Mouse (Mus musculus) kidney, embryonic 14.5 days (tissue): ENCODE measurements at regions not wholly inside any gene's neighbourhood (a gene's known extent, or its start where the extent isn't known, plus 50 kb on each side); places are given as distances from the start of the nearest gene placed in this dataset.
A peak's percentile ranks its signal among the peaks of the same experiment; 100 is the strongest.

Experiments
- ATAC-seq: fragments of 200-750 bp; cut with Nextera tagmentation; 2 replicates; pipeline ENCODE4 v1.8.0; 2017; ENCODE audit warnings: moderate number of reproducible peaks, mild to moderate bottlenecking, moderate TSS enrichment, moderate library complexity; ENCODE audit not compliant: low FRiP score, low TSS enrichment
- H3K27ac ChIP-seq: fragments of 300-500 bp; sonication (generic); 2 replicates; pipeline ENCODE4 v1.5.1; 2014; ENCODE audit warnings: low read depth, mild to moderate bottlenecking, low read length, moderate library complexity, mixed read lengths
- H3K27me3 ChIP-seq: fragments of 300-500 bp; sonication (generic); 2 replicates; pipeline ENCODE4 v1.6.1; 2014; ENCODE audit warnings: mild to moderate bottlenecking, low read length; ENCODE audit not compliant: control insufficient read depth, insufficient read depth
- H3K36me3 ChIP-seq: fragments of 300-500 bp; sonication (generic); 2 replicates; pipeline ENCODE4 v1.6.1; 2014; ENCODE audit warnings: low read length, mixed read lengths; ENCODE audit not compliant: control insufficient read depth, insufficient read depth
- H3K4me1 ChIP-seq: fragments of 300-500 bp; sonication (generic); 2 replicates; pipeline ENCODE4 v1.6.1; 2014; ENCODE audit warnings: low read length, mixed read lengths; ENCODE audit not compliant: control insufficient read depth, insufficient read depth
- H3K4me2 ChIP-seq: fragments of 300-500 bp; sonication (generic); replicated peaks from 2 replicates; pipeline ENCODE4 v1.6.1; 2014; ENCODE audit warnings: low read depth, mild to moderate bottlenecking, low read length
- H3K4me3 ChIP-seq: fragments of 300-500 bp; sonication (generic); 2 replicates; pipeline ENCODE4 v1.5.1; 2014; ENCODE audit warnings: mild to moderate bottlenecking, low read length
- H3K9ac ChIP-seq: fragments of 300-500 bp; sonication (generic); 2 replicates; pipeline ENCODE4 v1.6.1; 2014; ENCODE audit warnings: low read depth, mild to moderate bottlenecking, low read length, moderate library complexity
- H3K9me3 ChIP-seq: fragments of 300-500 bp; sonication (generic); 2 replicates; pipeline ENCODE4 v1.6.1; 2016; ENCODE audit warnings: low read length; ENCODE audit not compliant: control insufficient read depth
- WGBS: fragments of 180-500 bp; shearing (Covaris S2); extraction: QIAGEN DNeasy Blood & Tissue Kit; methylation state at CpG from one replicate; pipeline ENCODE4 v1.1.7; 2014; 5-methylcytosine and 5-hydroxymethylcytosine counted together

DNA sequence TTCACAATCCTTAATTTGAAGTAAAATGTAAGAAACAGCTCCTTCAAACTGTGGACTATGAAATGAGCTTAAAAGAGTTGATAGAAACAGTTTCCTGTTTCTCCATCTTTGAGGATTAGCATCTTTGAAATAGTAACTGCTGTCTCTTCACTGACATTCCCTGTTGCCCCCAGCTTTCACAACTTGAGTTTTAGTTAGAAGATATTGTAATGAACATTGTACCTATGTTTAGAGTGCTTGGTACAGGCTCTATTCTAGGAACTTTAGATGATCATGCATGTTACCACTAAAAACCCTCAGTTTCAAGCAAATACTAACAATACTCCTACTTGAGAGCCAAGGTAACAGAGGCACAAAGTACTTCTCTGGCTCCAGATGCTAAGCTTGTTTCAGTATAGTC is 340.1 kb upstream of the Sel1l start:
- Histone ChIP-seq H3K27ac (no peak overlapping the region), H3K36me3 (no peaks in the 10 kb centered on the region), H3K4me1 (no peaks in the 10 kb centered on the region), H3K9ac (no peak overlapping the region), H3K4me3 (no peak overlapping the region), H3K9me3 (no peaks in the 10 kb centered on the region), H3K27me3 (no peaks in the 10 kb centered on the region), H3K4me2 (no peak overlapping the region)
- no peak for ATAC-seq

DNA sequence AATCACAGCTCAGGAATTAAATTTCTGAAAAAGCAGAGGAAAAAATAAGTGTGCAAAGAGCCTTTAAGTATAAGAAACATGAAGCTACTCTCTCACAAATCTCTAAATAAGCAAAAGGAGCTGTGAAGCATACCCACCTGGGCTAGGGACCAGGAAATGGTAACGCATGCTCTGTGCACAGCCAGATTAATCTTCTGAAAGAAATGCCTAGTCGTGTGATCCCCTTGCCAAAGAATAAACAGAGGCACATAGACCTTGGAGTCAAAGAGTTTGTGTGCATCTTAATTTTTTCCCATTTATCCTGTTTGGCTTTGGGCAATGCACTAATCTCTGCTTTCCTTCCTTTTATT is 338.2 kb upstream of the Sel1l start:
- peak; percentile 73; the same call in 1 of the 2 replicates for ATAC-seq
- Histone ChIP-seq H3K4me2 (no peak overlapping the region), H3K27me3 (no peaks in the 10 kb centered on the region), H3K27ac (no peak overlapping the region), H3K36me3 (no peaks in the 10 kb centered on the region), H3K4me3 (no peak overlapping the region), H3K9ac (no peak overlapping the region), H3K9me3 (no peaks in the 10 kb centered on the region), H3K4me1 (no peaks in the 10 kb centered on the region)
- WGBS, result 44% methylated on average over 2 of the region's 2 CpGs

DNA sequence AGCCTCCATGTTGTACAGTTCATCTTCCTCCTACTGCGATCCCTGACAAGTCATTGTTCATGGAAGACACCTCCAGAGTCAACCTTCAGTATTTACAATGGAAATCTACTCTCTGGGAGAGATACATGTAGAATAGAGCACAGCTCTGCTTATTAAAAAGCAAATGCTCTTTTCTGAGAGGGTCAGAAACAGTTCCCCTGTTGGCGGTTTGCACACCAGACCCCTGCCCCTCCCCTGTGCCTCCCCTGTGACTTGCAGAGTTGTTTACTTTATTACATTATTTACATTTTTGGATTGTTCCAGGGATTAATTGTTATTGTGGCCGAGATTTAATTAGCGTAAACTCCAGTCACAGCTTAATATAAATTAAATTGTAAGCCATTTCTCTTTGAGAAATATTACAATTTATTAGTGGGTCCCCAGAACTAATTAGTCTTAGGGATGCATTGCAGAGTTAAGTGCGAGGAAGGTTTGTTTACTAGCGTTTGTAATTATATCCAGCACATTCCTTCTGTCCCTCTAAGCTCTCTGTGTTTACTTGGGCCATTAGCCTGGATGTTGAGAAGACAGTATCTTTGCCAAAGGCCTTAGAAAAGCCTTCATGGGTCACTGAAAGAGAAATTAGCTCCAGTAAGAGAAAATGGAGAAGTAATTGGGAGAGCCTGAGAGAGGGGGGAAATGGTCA is 337.6 kb upstream of the Sel1l start:
- Histone ChIP-seq H3K9me3 (no peaks in the 10 kb centered on the region), H3K27me3 (no peaks in the 10 kb centered on the region), H3K4me1 (no peaks in the 10 kb centered on the region), H3K4me3 (no peak overlapping the region), H3K36me3 (no peaks in the 10 kb centered on the region), H3K4me2 (no peak overlapping the region), H3K27ac (no peak overlapping the region), H3K9ac (no peak overlapping the region)
- ATAC-seq, result peak; percentile 88
- 52% methylated on average over 6 of the region's 6 CpGs for WGBS

DNA sequence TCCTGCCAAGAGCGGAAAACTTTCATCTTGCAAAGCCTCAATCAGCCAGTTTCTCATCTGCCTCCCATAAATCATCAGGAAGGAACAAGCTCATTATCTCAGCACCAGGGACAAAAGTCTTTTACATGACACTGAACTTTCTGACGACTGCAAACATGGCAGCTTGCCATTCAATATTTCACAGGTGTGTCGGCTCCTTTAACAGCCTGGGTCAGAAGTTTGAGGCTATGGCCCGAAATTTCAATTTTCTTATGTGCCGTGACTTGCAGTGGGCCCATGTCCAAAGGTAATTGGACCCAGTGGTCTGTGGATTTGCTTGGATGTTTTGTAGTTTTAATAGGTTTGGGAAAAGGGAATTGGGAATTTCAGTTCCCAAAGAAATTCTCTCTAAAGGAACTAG is 330.3 kb upstream of the Sel1l start:
- Histone ChIP-seq H3K36me3 (no peaks in the 10 kb centered on the region), H3K9me3 (no peaks in the 10 kb centered on the region), H3K27me3 (no peaks in the 10 kb centered on the region), H3K4me1 (no peaks in the 10 kb centered on the region), H3K9ac (no peak overlapping the region), H3K4me3 (no peak overlapping the region), H3K4me2 (no peak overlapping the region), H3K27ac (no peak overlapping the region)
- WGBS, result 54% methylated on average over 5 of the region's 5 CpGs
- ATAC-seq, result no peak

DNA sequence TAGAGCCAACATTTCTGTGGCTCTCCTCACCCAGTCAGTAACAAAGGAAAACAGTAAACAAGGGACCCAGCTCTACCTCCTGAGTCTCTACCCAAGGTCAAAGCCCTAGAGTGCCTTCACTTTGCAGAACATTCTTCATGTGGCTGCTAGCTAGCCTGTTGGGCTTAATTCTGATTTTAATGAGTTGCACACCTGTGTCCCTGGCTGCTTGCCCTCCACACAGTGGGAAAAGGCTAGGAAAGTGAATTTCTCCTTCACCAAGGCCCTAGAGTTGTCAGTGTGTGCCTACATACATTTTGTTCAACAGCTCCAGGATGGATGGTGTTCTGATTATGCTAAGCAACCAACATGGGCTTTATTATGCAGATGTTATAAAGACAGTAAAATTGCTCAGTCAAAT is 307.8 kb upstream of the Sel1l start:
- no peak overlapping the region for H3K27ac ChIP-seq
- H3K9me3 ChIP-seq, result no peaks in the 10 kb centered on the region
- no peak overlapping the region for H3K9ac ChIP-seq
- ATAC-seq, result no peak
- no peaks in the 10 kb centered on the region for H3K4me1 ChIP-seq
- no peak overlapping the region for H3K4me3 ChIP-seq
- no peaks in the 10 kb centered on the region for H3K36me3 ChIP-seq
- H3K4me2 ChIP-seq, result no peak overlapping the region
- no peaks in the 10 kb centered on the region for H3K27me3 ChIP-seq

DNA sequence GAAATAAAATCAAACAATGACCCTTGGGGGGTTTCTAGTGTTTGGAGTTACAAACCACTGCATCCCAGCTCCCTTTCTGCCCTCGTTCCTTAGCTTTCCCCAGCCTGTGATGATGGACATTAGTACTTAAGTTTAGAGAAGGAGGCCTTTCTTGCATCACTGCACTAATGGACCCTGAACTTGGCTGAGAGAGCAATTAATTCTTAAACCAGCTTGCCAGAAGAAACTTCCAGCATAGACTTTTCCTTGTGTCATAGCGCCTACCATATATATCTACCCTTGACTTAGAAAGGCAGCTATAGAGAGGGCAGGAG is 303.9 kb upstream of the Sel1l start:
- H3K4me3 ChIP-seq, result no peak overlapping the region
- no peak overlapping the region for H3K27ac ChIP-seq
- no peak overlapping the region for H3K9ac ChIP-seq
- H3K36me3 ChIP-seq, result no peaks in the 10 kb centered on the region
- no peak overlapping the region for H3K4me2 ChIP-seq
- 48% methylated on average over 2 of the region's 2 CpGs for WGBS
- H3K9me3 ChIP-seq, result no peaks in the 10 kb centered on the region
- peak; percentile 55; the same call in 1 of the 2 replicates for ATAC-seq
- no peaks in the 10 kb centered on the region for H3K4me1 ChIP-seq
- no peaks in the 10 kb centered on the region for H3K27me3 ChIP-seq

DNA sequence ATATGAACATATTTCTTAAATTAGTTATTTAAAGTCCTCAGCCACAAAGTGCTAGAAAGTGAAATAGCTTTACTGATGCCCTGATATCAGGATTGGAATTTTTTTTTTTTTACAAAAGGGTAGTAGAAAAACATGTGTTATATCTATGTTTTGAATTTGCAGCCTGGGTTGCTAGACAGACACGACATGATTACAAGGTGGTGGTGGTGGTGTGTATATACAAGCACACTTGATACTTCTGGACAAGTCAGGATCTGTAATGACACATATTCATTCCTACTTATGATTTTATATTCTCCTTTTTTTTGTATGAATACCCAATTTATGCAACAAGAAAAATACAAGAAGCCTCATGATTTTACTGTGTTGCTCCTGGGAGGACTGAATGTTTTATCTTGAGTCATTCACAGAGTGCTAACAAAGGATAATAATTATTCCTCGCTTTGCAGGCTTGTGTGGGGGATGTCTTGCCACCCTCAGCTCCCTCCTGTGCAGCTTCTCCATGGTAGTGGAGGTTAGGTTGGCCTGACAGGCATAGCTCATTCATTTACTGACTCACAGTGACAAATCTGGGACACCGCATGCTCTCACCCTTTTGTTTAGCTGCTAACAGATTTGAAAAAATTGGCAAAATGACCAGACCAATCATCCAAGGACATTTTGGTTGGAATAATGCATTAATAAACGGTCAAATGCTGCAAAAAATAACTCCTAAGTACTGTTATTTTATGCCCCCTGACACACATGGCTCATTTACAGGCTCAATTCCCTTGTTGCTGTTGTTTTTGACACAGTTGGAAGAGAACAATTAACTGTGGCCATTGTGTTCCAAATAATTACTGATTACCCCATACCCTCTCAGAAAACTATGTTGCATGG is 303.3 kb upstream of the Sel1l start:
- Histone ChIP-seq H3K4me2 (no peak overlapping the region), H3K27me3 (no peaks in the 10 kb centered on the region), H3K4me1 (no peaks in the 10 kb centered on the region), H3K9ac (no peak overlapping the region), H3K36me3 (no peaks in the 10 kb centered on the region), H3K4me3 (no peak overlapping the region), H3K9me3 (no peaks in the 10 kb centered on the region), H3K27ac (no peak overlapping the region)
- no peak; the same call in 1 of the 2 replicates for ATAC-seq
- WGBS, result 59% methylated on average over 4 of the region's 4 CpGs

DNA sequence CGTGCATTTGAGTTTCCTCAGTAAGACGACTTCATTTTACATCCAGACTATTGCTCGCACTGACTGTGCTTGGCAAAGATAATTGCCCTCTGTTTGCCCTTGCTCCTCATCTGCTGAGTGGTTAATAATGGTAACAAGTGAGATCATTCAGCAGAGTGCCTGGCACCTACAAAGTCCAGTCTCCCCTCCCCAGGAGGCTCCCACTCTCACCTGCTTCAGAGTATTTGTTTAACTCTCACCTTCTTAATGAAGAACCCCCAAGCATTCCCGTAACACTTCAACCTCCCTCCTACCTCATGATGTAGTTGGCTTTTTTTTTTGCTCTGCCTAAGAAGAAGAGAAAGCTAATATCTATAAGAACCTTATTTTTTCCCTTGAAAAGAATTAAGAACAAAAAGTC is 288.6 kb upstream of the Sel1l start:
- Histone ChIP-seq H3K9ac (no peak overlapping the region), H3K4me3 (no peak overlapping the region), H3K9me3 (no peaks in the 10 kb centered on the region), H3K27ac (no peak overlapping the region), H3K4me2 (no peak overlapping the region), H3K4me1 (no peaks in the 10 kb centered on the region), H3K27me3 (no peaks in the 10 kb centered on the region), H3K36me3 (no peaks in the 10 kb centered on the region)
- ATAC-seq, result no peak
- WGBS, result 83% methylated on average over 4 of the region's 4 CpGs

DNA sequence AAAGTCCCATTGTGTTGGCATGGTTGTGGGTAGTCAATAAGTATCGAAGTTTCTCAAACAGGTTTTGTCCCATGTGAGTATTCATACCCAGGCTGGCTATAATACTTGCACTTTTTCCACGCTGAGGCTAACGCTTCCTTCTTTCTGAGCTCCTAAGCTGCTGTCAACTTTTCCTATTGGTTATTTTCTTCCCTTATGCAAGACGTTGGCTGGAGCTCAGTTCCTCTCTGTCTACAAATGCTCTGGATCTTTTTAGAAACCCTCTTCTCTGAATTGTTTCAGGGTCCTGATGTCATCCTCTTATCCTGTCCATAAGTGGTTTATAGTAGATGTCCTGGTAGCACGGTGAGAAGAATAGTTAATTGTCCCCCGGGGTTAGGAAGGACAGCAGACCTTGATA is 278.7 kb upstream of the Sel1l start:
- Histone ChIP-seq H3K36me3 (no peaks in the 10 kb centered on the region), H3K4me2 (no peak overlapping the region), H3K27ac (no peak overlapping the region), H3K27me3 (no peaks in the 10 kb centered on the region), H3K4me1 (no peaks in the 10 kb centered on the region), H3K9ac (no peak overlapping the region), H3K9me3 (no peaks in the 10 kb centered on the region), H3K4me3 (no peak overlapping the region)
- ATAC-seq, result no peak
- 87% methylated on average over 6 of the region's 6 CpGs for WGBS
